Mouse (Mus musculus) lung, postnatal 25 days (tissue): ENCODE measurements around the gene Ylpm1.

Experiments
- DNase-seq: peaks from one replicate; pipeline ENCODE4 v3.0.0; 2022; ENCODE audit warnings: low spot score

The Ylpm1 gene

DNA sequence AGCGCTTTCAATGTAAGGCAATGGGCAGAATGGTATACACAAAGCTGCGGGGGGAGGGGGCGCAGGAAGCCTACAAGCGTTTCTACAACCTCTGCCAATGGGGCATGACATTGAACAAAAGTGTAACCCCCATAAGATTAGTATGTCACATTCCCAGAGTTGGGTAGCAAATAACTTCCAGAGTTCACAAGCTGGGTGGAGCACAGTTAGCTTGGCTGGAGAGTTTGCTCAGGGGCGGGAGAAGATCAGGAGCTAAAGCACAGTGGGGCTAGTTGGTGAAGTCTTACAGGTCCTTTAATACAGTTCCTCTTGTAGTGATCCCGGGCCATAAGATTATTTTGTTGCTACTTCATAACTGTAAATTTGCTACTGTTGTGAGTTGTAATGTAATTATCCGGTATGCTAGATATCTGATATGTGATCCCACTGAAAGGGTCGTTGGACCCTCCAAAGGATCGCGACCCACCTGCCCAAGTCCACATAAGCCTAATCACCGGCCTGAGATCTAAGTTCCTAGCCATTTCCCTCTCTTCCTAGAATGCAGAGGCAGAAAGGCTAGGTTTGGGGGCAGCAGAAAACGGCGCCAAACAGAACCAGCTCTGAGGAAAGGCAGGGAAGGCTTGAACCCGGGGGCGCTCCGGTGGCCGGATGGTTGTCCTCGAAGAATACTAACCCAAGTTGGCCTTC, 114.0 kb downstream of the Ylpm1 start:
- no peak for DNase-seq

DNA sequence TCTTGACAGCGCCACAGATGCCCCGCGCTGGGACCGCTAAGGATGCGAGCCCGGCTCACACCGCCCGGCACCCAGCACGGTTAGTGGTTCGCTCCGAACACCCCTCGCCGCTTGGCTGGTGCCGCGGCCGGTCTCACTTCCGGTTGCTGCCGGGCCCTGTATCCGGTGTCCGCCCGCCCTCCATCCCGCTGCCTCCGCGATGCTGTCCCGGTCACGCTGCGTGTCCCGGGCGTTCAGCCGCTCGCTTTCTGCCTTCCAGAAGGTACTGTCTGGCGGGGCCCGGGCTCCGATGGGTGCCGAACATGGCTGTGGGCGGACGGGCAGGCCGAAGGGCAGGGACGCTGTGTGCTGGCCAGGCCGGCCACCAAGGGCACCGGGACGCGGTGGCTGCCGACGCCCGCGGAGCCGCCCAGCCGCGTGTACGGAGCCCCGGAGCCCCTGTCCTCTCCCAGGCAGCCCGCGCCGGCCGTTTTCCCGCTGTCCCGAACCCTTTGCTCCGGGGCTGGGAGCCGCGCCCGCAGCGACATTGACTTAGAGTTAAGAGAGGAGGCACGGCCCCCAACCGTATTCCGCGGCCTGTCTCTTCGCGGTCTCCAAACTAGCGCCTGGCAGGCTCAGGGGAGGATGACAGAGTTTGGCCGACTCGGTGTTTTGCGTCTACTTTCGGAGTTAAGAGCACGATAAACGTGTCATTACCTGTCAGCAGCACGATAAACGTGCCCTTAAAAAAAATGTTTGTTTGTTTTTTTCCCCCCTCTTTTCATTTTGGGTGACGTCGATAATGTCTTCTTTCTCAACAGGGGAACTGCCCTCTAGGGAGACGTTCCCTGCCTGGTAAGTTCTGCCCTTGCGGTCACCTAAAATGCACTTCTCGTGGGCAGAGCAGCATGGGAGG, 114.8 kb downstream of the Ylpm1 start, which contains the start of the genes Prox2 and Dlst:
Prox2 (minus strand) TSS at position 62 of the 895 bp plus-strand sequence.
Dlst (plus strand) TSS at position 136 of the 895 bp plus-strand sequence.
- peak; percentile 89 for DNase-seq

DNA sequence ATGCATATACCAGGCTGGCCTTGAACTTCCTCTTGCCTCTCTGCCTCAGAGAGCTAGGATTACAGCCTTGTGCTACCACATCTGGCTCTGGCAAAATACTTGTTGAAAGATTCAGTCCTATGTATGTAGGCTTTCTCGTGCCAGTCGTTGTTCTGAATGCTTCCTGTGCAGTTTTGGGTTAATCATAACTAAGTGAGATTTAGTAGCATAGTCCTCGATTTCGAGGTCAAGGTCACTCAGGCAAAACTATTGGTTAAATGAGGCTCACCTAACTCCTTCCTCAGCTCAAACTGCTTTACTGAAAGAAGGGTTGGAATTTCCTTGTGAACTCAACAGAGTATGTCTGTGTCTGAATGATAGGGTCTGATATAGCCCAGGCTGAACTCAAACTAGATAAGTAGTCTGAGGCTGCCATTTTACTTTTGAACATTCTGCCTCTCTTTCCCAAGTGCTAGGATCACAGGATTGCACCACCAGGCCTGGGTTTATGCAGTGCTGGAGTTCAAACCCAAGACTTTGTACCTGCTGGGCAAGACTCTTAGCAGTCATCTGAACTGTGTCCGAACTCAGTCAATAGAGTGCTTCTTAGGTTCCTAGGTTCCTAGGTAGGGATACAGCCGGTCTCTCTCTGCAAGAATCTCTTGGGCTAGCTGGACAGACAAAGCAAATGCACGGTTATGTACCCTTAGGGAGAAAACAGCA, 116.6 kb downstream of the Ylpm1 start:
- no peak for DNase-seq

DNA sequence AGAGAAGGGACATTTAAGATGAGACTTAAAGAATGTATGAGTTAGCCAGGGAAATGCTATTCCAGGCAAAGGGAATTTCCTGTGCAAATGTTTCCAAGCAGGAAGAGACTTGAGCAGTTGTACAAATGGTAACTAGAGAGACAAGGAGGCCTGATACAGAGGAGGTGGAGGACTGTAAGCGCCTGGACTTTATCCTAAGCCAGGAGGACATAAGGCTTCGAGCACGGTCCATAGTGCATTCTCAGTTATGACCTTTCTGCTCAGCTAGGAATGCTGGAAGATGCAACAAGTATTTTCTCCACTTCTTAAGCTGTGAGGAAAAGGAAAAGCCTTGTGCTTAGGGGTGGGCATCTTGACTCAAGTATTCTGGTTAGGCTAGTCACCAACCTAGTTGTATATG, 117.2 kb downstream of the Ylpm1 start:
- no peak for DNase-seq

DNA sequence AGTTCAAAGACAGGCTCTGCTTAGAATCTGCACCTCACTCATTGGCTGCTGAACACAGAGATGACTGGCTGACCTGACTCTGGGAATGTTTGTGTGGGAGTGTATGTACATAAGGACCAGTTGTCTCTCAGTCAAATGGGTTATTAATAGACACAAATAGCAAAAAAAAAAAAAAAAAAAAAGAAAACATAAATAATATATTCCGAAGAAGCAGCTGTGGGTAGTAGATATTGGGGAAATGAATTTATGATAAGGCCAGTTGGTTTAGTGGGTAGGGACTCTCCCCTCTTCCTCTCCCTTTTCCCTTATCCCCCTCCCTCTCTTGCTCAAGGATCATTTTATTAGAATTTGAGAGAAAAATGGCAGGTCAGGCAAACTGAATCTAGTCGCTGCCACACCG, 117.8 kb downstream of the Ylpm1 start:
- no peak for DNase-seq

DNA sequence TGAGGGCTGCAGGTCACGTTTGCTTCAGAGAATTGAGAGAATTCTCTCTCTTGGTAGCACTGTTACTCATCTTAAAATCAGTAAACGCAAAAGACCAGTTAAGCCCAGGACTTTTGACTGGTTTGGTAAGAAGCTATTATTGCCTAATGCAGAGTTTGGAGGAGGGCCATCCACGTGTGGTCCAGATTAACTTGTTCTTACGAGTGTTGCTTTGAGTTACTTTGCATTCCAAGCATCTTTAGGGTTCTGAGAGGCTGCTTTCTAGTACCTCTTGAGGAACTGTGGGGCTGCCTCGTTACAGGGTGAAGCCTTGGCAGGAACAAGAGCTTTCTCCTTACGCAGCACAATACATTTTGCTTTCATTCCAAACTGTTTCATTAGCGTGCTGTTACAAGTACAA, 119.6 kb downstream of the Ylpm1 start:
- peak; percentile 89 for DNase-seq
